Mouse (Mus musculus) heart, embryonic 12.5 days (tissue): ENCODE measurements around the gene Hspa4l. TPM values are rescaled to one million over a fixed set of nuclear protein-coding genes. Genes with fewer than 3 reads are reported as not detected.
"Not testable (repeated sequence)": the region's sequence is repeated elsewhere in the genome, so short reads cannot be mapped to it uniquely, and the experiment has no call there.

Source experiments
- ATAC-seq: fragments of 200-750 bp; cut with Nextera tagmentation; 2 replicates; pipeline ENCODE4 v1.8.0; 2017; ENCODE audit warnings: moderate TSS enrichment, moderate library complexity; ENCODE audit not compliant: insufficient number of reproducible peaks, low FRiP score
- H3K27ac ChIP-seq: fragments of 300-500 bp; sonication (generic); 2 replicates; pipeline ENCODE4 v1.5.1; 2016; ENCODE audit warnings: mild to moderate bottlenecking, moderate library complexity; ENCODE audit not compliant: poor library complexity, severe bottlenecking
- H3K27me3 ChIP-seq: fragments of 300-500 bp; sonication (generic); replicated peaks from 2 replicates; pipeline ENCODE4 v1.6.1; 2016; ENCODE audit warnings: mild to moderate bottlenecking, moderate library complexity
- H3K36me3 ChIP-seq: fragments of 300-500 bp; sonication (generic); 2 replicates; pipeline ENCODE4 v1.6.1; 2016; ENCODE audit warnings: mild to moderate bottlenecking, moderate library complexity
- H3K4me1 ChIP-seq: fragments of 300-500 bp; sonication (generic); replicated peaks from 2 replicates; pipeline ENCODE4 v1.6.1; 2016; ENCODE audit warnings: mild to moderate bottlenecking
- H3K4me2 ChIP-seq: fragments of 300-500 bp; sonication (generic); 2 replicates; pipeline ENCODE4 v1.6.1; 2016; ENCODE audit warnings: mild to moderate bottlenecking, moderate library complexity
- H3K4me3 ChIP-seq: fragments of 300-500 bp; sonication (generic); 2 replicates; pipeline ENCODE4 v1.5.1; 2016; ENCODE audit warnings: mild to moderate bottlenecking
- H3K9ac ChIP-seq: fragments of 300-500 bp; sonication (generic); 2 replicates; pipeline ENCODE4 v1.6.1; 2016; ENCODE audit warnings: mild to moderate bottlenecking, moderate library complexity
- H3K9me3 ChIP-seq: fragments of 300-500 bp; sonication (generic); replicated peaks from 2 replicates; pipeline ENCODE4 v1.6.1; 2016; ENCODE audit warnings: mild to moderate bottlenecking, moderate library complexity
- WGBS: fragments of 180-500 bp; shearing (Covaris S2); methylation state at CpG from one replicate; pipeline ENCODE4 v1.1.7; 2016; 5-methylcytosine and 5-hydroxymethylcytosine counted together
- polyA plus RNA-seq: library from polyadenylated mRNA; unstranded; fragments of >200 nt; fragmentation: Nextera tagmentation; extraction: Ambion mirVana; gene quantifications from 2 replicates; pipeline ENCODE4 v1.2.1, GENCODE M21; 2016

Hspa4l gene
- polyA plus RNA-seq, 1 experiment from 2014 or later: 36.9 TPM

- 0 out of 2 replicates have a peak overlapping the region, but pooled peaks have one; percentile 7 for H3K4me2 ChIP-seq
- not testable (repeated sequence) for H3K4me1 ChIP-seq, H3K27me3 ChIP-seq, H3K4me3 ChIP-seq, H3K36me3 ChIP-seq, H3K9ac ChIP-seq, H3K27ac ChIP-seq, ATAC-seq, H3K9me3 ChIP-seq
- 82% methylated on average over 6 of the region's 6 CpGs for WGBS
These were observed 101.2 kb downstream of the Hspa4l start for GRCm38 (mm10) chr3:40845521-40845920.

Other genes with a start within 250 kb of the Hspa4l start
- 3.9 and 4.3 TPM in 2 replicates for gene Intu, start 213.2 kb upstream of the Hspa4l start, polyA plus RNA-seq
- gene Slc25a31, start 35.6 kb upstream of the Hspa4l start, polyA plus RNA-seq: 0.51 and 0.74 TPM in 2 replicates
- 47.4 and 47.9 TPM in 2 replicates for gene Plk4, start 55.5 kb downstream of the Hspa4l start, polyA plus RNA-seq
- gene Mfsd8, start 102.4 kb downstream of the Hspa4l start, polyA plus RNA-seq: 5.3 and 6.4 TPM in 2 replicates
- gene Abhd18, start 102.5 kb downstream of the Hspa4l start, polyA plus RNA-seq: 14.1 and 14.6 TPM in 2 replicates
- gene 1700034I23Rik, start 158.0 kb downstream of the Hspa4l start, polyA plus RNA-seq: 0.11 and 0.41 TPM in 2 replicates
- 10.6 and 12.1 TPM in 2 replicates for gene Larp1b, start 205.3 kb downstream of the Hspa4l start, polyA plus RNA-seq